Mouse (Mus musculus) left cerebral cortex, postnatal 25 days (tissue): ENCODE data around the gene Vps26b. TPM values are rescaled to one million over a fixed set of nuclear protein-coding genes. Genes with fewer than 3 reads are reported as not detected.

Experiments
- DNase-seq, 2 experiments: peaks; one replicate each; pipeline ENCODE4 v3.0.0; 2022; ENCODE audit warnings: low spot score in 2 of 2, mixed read lengths in 1 of 2
- intact Hi-C: fragments of 180-260 bp; cut with DNase I; formaldehyde crosslinking; loops from one replicate; pipeline ENCODE4 v1.15.1; 2025
- total RNA-seq, 2 experiments: library from RNA; stranded (reverse); gene quantifications; 2 replicates each; pipeline ENCODE4 v1.2.3; 2021

Vps26b gene
- total RNA-seq: 100 to 1,000 TPM; 100 to 101 TPM

DNA sequence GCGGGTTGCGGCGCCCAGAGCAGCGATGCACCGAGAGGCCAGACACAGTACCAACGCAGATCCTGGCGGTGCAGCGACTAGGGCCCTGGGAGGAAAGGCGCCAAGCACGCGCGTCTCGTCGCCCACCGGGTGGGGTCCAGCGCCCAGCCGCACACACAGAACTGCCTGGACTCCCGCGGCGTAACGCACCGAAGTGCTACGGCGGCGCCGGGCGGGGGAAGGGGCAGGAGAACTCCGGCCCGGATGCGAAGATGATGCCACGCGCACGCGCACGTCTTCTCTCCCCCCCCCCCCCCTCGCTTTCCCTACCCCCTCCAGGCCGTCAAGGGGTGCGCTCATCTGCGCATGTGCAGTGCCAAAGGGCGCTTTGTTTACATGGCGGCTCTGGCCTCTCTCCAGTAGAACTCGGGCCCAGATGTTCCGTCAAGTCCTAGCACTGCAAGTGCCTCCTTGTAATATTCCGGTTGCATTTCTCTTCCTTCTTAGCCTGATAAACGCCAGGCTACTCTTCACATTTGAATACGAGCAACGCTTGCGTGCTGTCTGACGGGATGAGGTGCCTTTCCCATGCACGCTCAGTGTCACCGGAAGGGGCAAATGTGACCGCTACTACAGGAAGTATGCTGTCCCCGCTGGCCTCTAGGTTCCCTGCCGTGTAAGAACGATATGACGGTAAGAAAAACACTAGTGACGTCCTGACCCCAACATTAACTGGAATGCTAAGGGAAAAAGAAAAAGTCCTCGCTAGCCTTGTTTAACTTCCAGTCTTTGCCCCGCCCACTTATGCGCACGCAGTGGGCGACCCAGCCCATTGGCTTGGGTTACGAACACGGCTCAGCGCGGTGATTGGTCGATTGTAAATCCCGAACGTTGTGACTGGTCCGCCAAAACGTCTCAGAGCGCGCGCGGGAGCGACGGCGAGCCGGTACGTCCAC lies at the start of gene Vps26b, which contains the start of gene Ncapd3:
TSS of gene Vps26b (minus strand) at position 238 of the 935 bp plus-strand sequence.
TSS of gene Ncapd3 (plus strand) at position 348 of the 935 bp plus-strand sequence.
- intact Hi-C loops: no loop called here

DNA sequence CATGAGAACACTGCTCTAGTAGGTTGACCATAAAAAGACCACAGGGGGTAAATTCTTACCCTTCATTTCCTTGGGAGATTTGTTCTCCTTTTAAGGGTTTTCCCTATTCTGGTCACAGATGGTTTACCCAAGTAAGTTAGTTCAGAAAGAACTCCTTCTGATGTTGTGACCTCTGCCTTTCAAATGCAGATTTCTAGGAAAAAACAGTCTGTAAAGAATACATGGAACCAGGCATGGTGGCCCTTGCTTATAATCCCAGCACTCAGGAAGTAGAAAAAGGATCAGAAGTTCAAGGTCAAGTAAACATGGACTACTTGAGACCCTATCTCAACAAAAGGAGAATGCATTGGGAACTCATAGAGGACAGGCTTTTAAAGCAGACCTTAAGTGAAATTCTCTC lies 45.9 kb upstream of the Vps26b start:
- DNase-seq: no peak
- intact Hi-C loops: no loop called here

More for the DNA sequence above, at the start of gene Vps26b, which contains the start of gene Ncapd3:
- DNase-seq: peak; percentile 97 to 99

DNA sequence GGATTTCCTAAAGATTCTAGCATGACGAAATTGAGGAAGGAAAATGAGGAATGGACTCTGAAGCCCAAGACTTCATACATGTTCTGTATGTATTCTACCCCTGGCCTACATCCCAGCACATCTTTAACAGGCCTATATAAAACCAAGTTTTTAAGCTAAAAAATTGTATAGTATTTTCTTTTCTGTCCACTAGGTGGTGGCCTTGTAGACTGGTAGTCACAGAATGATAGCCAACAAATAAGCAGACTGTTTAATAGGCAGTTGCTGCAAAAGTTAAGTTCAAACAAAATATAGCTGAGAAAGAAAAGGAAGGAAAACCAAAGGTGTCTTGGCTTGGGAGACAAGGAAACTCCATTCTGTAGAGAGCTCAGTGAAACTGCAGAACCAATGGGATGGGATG lies 44.8 kb upstream of the Vps26b start:
- intact Hi-C loops: no loop called here
- no peak for DNase-seq

DNA sequence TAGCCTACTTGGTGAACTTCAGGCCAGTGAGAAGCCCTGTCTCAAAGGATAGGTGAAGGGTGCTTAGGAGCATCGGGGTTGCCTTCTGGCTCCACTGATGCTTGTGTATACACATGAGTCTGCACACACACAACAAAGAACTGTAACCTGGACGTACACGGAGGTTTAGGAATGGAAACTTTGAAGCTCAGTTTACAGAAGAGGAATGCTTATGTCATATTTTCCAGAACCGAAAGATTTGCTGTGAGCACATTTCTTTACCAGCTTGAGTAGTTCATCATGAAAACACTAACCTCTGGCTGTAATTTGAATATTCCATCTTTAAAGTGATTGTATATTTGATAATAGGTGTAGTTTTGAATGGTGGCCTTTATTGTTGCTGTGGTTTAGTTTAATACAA lies 41.0 kb upstream of the Vps26b start:
- intact Hi-C loops: no loop called here
- DNase-seq: no peak

- peak; percentile 59 to 86 for DNase-seq
- intact Hi-C loops: loop anchor here (5.0 kb wide), 2 partner anchors 119 to 244 kb away; no protein-coding TSS in a partner anchor
Measured at GRCm38 (mm10) chr9:27058341-27058740, 28.5 kb upstream of the Vps26b start.

- DNase-seq: peak in 1 of 2 experiments; percentile 26
- intact Hi-C loops: no loop called here
Measured at GRCm38 (mm10) chr9:27049492-27049891, 19.6 kb upstream of the Vps26b start.

- DNase-seq: no peak
- intact Hi-C loops: no loop called here
Measured at GRCm38 (mm10) chr9:27043892-27044291, 14.0 kb upstream of the Vps26b start.

- intact Hi-C loops: no loop called here
- DNase-seq: no peak
Measured at GRCm38 (mm10) chr9:27030763-27031100, 867 bp upstream of the Vps26b start.

- DNase-seq: peak; percentile 55 to 80
- intact Hi-C loops: no loop called here
Measured at GRCm38 (mm10) chr9:27029022-27029827, 640 bp downstream of the Vps26b start.

DNA sequence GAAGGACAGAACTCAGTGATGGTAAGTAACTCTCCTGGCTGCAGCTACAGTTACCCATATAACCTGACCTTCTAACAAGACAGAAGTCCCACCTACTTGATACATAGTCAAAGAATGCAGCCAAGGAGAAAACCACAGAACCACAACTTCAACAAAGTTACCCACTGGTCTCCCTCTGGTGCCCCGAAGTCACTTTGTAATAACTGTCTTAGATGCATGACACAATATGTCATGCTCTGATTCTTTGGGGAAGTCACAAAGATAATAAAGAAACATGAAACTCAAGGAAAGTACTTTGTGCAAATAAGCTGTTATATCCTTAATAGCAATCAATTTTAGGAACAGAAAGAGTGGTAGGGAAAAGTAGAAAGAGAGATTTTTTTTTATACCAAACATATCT lies 3.2 kb downstream of the Vps26b start:
- intact Hi-C loops: no loop called here
- DNase-seq: no peak

GRCm38 (mm10) chr9:27023681-27024080 lies 6.2 kb downstream of the Vps26b start:
- no peak for DNase-seq
- intact Hi-C loops: no loop called here

DNA sequence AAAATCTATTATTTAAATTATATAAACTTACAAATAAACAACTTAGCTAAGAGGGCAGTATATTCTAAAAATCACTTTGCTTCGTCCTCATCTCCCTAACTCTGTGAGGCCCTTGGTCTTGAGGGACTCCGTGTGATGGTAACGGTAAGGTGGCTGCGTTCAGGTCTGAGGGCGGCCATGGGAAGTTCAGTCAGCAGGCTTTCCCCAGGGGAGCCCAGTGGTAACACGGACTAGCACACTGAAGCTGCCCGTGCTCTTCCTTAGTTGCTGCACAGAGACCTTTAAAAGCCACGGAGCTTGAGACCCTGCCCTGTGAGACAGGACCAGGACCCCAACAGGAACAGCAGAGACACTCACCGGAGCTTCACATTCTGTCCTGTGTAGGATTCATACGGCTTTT lies 10.9 kb downstream of the Vps26b start:
- intact Hi-C loops: no loop called here
- DNase-seq: no peak

DNA sequence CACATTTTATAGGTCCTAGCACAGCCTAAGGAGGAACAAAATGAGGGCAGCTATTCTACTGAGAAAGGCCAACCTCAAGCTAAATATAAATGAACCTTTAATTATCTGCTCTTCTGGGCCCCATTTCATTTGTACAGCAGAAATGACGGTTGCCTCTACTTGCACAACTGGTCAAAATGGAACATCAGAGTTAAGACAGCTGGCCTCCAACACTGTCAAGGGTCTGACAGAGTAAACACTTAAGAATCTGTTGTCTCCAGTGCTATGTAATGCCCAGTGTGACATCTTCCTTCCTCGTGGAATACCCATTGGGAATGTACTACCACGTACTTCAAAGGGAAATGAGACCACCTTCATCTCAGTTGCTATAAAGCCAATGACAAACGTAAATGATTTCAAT lies 18.3 kb downstream of the Vps26b start:
- intact Hi-C loops: no loop called here
- DNase-seq: no peak

GRCm38 (mm10) chr9:27009231-27009630 lies 20.6 kb downstream of the Vps26b start:
- intact Hi-C loops: no loop called here
- no peak for DNase-seq

GRCm38 (mm10) chr9:27006866-27007265 lies 23.0 kb downstream of the Vps26b start:
- DNase-seq: no peak
- intact Hi-C loops: no loop called here

DNA sequence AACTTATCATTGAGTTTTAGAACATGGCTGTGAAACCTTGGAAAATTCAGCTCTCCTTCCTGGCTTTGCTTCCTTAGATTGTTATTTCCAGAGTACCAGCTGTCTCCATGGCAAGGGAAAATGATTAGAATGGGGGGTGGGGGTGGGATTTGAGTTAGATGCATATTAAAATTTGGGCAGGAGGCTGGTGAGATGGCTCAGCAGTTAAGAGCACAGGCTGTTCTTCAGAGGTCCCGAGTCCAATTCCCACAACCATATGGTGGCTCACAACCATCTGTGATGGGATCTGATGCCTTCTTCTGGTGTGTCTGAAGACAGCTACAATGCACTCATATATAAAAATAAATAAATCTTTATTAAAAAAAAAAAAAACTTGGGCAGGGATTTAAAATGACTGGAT lies 23.9 kb downstream of the Vps26b start:
- peak in 1 of 2 experiments; percentile 46 for DNase-seq
- intact Hi-C loops: no loop called here

- no peak for DNase-seq
- intact Hi-C loops: no loop called here
Measured at GRCm38 (mm10) chr9:27005231-27005630, 24.6 kb downstream of the Vps26b start.

DNA sequence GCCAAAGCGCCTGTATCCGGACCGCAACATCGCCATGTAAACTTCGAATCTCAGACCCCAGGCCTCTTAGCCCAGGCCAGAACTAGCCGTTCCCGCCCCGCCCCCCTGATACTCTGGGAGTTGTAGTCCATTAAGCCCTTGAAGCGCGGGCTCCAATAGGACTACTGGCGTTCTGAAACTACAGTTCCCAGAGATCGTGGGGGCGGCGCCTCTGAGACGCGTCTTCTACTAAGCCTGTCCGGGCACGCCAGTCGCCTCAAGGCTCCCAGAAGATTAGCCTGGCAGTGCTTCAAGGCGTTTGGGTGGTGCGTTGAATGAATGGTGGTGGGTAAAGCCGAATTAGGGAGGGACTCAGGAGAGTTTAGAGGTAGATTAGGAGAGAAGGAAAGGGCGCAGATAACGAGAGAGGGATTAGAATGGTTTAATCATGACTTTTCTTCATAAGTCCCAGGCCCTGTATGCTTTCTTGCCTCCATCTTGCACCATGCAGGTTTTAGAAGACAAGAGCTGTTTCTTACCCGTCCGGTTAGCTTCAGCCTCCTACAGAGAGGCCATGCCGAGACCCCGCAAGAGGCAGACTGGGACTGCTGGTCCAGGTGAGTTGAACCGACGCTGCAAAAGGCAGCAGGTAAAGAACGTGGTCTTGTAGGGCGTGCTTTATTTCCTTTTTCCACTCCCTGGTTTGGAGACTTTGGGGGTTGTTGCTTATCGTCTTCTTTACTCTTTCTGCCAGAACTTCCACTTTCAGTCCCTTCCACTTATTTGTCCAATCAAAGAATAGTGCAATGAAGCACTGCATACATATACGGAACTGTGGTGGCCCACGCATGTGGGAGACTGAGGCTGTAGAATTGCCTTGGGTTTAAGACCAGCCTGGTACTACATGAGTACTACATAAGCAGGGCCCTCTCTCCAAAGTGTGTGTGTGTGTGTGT lies 30.1 kb downstream of the Vps26b start, which contains the start of the genes Acad8 and Thyn1:
TSS of gene Acad8 (minus strand) at position 106 of the 935 bp plus-strand sequence.
TSS of gene Thyn1 (plus strand) at position 250 of the 935 bp plus-strand sequence.
- intact Hi-C loops: no loop called here
- DNase-seq: peak; percentile 95 to 99
